Comparison of ENCODE assay signal across 11 mouse cellular contexts in genomic region chr6:100610182-100610581, GRCm38 (mm10).
DNase-seq lines count a peak whose midpoint lies in the region; ATAC-seq and TF ChIP-seq lines count a peak whose summit lies in the region.
"Had no signal": no experiment of that assay in that cellular context is flagged by ENCODE, and none has a peak within 500 bp of the region (broad histone marks: within the 10 kb centered on the region; RNA-seq: fewer than 3 reads in every experiment).

No protein-coding gene starts in this region.

- peak; percentile 35; the same call in 1 of the 2 replicates for ATAC-seq in granulocyte monocyte progenitor cell, adult 5-6 weeks (replicated peaks; ENCODE audit: poor library complexity, severe bottlenecking)
- ATAC-seq: inflammation-experienced regulatory T-cells, adult 6 months had no signal

- H3K27ac ChIP-seq in layer of hippocampus, adult 2 months = no peak overlapping the region
- H3K27ac ChIP-seq: heart, embryonic 13.5 days had no signal

- no peak overlapping the region for H3K4me3 ChIP-seq in layer of hippocampus, adult 2 months
- H3K4me3 ChIP-seq: heart, embryonic 13.5 days; megakaryocyte, embryonic 14.5 days had no signal

- DNase-seq in cerebellum, postnatal 10 days = peak; percentile 20 to 28
- no peak for DNase-seq in cerebellum, adult 18-20 months
- no peak for DNase-seq in layer of hippocampus, adult 2 months (ENCODE audit: low spot score in 2 of 2)
- DNase-seq in layer of hippocampus, adult 9-10 months (ENCODE audit: low spot score) = no peak
- peak; percentile 67 for DNase-seq in 416B (ENCODE audit: low read depth)
- no peak for DNase-seq in right cerebral cortex, postnatal 36 days (ENCODE audit: low spot score in 2 of 2)
- no peak for DNase-seq in ovary, postnatal 14 days (ENCODE audit: low spot score)

- peak; percentile 53 for TF ChIP-seq CTCF in layer of hippocampus, adult 2 months (conservative IDR thresholded peaks at IDR 0.05)

Comparison
In these comparisons a context has a peak if more than half of its experiments do, and no peak if none do; other contexts are left out.
1. DNase-seq: peak in cerebellum, postnatal 10 days (2 of 2) and 416B (single experiment); none in cerebellum, adult 18-20 months (0 of 2), layer of hippocampus, adult 2 months (0 of 2), layer of hippocampus, adult 9-10 months (single experiment), right cerebral cortex, postnatal 36 days (0 of 2) and ovary, postnatal 14 days (single experiment).